Mouse (Mus musculus): ENCODE data around the gene Rab3gap2.

DNA sequence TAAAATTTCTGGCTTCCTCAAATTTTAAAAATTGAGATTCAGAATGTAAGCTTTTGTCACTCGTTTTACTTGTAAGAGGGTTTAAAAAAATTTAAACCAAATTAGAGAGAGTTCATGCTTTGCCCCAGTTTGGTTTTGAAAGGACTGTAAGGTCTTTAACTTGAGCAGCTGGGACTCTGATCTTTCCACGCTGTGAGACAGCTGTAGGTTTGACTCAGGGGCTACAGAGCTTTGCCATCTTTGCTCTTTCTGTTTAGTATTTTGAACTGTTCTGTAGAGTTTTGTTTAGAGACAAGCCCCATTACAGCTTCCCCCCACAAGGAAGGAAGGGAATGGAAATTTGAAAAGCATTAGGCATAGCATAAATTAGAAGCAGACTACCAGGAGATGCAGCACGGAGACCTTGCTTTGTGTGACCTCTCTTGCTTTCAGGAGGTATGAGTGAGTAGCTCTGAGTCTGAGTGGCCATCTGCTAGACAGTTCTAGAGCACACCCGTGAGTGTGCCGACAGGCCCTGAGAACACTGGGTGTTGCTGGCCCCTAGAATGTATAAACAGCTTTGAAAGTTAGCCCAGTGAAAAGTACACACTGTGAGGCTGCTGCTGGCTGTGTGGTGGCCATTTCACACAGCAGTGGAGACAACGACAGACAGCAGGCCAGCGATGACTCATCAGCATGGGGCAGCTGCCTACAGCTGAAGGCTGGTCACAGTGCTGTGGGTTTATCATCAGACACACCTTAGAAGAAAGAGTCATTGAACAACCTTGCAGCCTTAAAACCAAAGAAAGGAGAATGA is 25.7 kb downstream of the Rab3gap2 start:
- no peak for TF ChIP-seq CTCF (IDR thresholded peaks at IDR 0.05; ENCODE audit: low read depth, low read length)
- no peak for TF ChIP-seq POLR2A (IDR thresholded peaks at IDR 0.05; ENCODE audit: insufficient read depth, low read length)
